ENCODE assay signal across 8 mouse cellular contexts in the genomic region with DNA sequence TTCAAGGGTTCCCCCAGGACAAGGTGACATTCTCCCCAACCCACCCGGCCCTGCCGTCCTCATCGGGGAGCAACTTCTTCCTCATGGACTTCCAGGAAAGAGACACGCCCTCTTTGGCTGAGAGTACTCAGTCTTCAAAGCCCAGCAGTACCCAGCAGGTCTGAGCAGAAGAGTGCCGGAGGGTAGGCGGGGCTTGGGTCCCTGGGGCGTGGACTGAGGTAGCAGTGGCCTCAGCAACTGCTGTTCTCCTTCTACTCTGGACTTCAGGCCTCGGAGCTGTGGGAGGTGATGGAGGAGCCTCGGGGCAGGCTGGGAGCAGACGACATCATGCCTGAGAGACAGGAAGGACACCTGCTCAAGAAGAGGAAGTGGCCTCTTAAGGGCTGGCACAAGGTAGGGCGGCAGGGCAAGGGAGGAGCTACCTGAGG. TPM values are rescaled to one million over a fixed set of nuclear protein-coding genes. Genes with fewer than 3 reads are reported as not detected.
DNase-seq lines count a peak whose midpoint lies in the region; ATAC-seq and TF ChIP-seq lines count a peak whose summit lies in the region.

No protein-coding gene starts in this region.

- 0 out of 2 replicates have a peak overlapping the region, but pooled peaks have one; percentile 81 for H3K4me3 ChIP-seq in heart, embryonic 12.5 days
- no peak overlapping the region for H3K4me3 ChIP-seq in hindbrain, postnatal 0 days (ENCODE audit: low read length)
- H3K4me3 ChIP-seq in liver, embryonic 12.5 days, result peak overlapping the region; percentile 69
- H3K4me3 ChIP-seq in small intestine, adult 2 months (ENCODE audit: low read depth, low read length), result peak overlapping the region; percentile 87

- no peak overlapping the region for H3K27ac ChIP-seq in heart, embryonic 12.5 days (ENCODE audit: poor library complexity, severe bottlenecking)
- no peak overlapping the region for H3K27ac ChIP-seq in hindbrain, postnatal 0 days
- peak overlapping the region; percentile 74; the same call in 1 of the 2 replicates for H3K27ac ChIP-seq in liver, embryonic 12.5 days
- peak overlapping the region; percentile 82; the same call in 1 of the 2 replicates for H3K27ac ChIP-seq in small intestine, adult 2 months (ENCODE audit: insufficient read depth, low read depth, low read length)

- H3K9ac ChIP-seq in heart, embryonic 12.5 days, result peak overlapping the region; percentile 89; the same call in 1 of the 2 replicates
- H3K9ac ChIP-seq in hindbrain, postnatal 0 days (replicated peaks; ENCODE audit: low read length), result peak overlapping the region; percentile 67; the same call in 1 of the 2 replicates
- H3K9ac ChIP-seq in liver, embryonic 12.5 days, result peak overlapping the region; percentile 83

- peaks cover 18% of the 10 kb centered on the region for H3K4me1 ChIP-seq in heart, embryonic 12.5 days (replicated peaks)
- H3K4me1 ChIP-seq in hindbrain, postnatal 0 days (ENCODE audit: insufficient read depth, low read length), result peaks cover 22% of the 10 kb centered on the region
- H3K4me1 ChIP-seq in liver, embryonic 12.5 days, result peaks cover 30% of the 10 kb centered on the region
- H3K4me1 ChIP-seq in small intestine, adult 2 months (ENCODE audit: control insufficient read depth, insufficient read depth, insufficient read length, low read length), result peaks cover 21% of the 10 kb centered on the region

- 22% methylated on average over 11 of the region's 11 CpGs for WGBS in heart, embryonic 12.5 days
- WGBS in hindbrain, postnatal 0 days, result 25% methylated on average over 11 of the region's 11 CpGs
- 15% methylated on average over 11 of the region's 11 CpGs for WGBS in liver, embryonic 12.5 days (ENCODE audit: insufficient replicate concordance)
- 5% methylated on average over 11 of the region's 11 CpGs for WGBS in small intestine, adult 2 months

- no peak for TF ChIP-seq CTCF in hindbrain, postnatal 0 days (IDR thresholded peaks at IDR 0.05; ENCODE audit: low read depth)
- TF ChIP-seq CTCF in small intestine, adult 2 months (IDR thresholded peaks at IDR 0.05; ENCODE audit: extremely low read depth, insufficient read length, insufficient replicate concordance, low read depth, low read length), result peak; percentile 10; the same call in 1 of the 2 replicates

- no peak for DNase-seq in heart, postnatal 10 days
- DNase-seq in ZHBTc4 (ENCODE audit: low read depth, low spot score), result peak; percentile 89
- DNase-seq in hindbrain, postnatal 0 days (ENCODE audit: low spot score), result no peak
- DNase-seq in left cerebral cortex, postnatal 10 days (ENCODE audit: extremely low spot score in 1 of 2, low spot score in 2 of 2), result no peak
- DNase-seq in right cerebral cortex, postnatal 14 days, result no peak

- H3K4me2 ChIP-seq in heart, embryonic 12.5 days, result peak overlapping the region; percentile 92
- H3K4me2 ChIP-seq in hindbrain, postnatal 0 days (ENCODE audit: low read depth, low read length), result peak overlapping the region; percentile 96
- H3K4me2 ChIP-seq in liver, embryonic 12.5 days, result peak overlapping the region; percentile 81

- intact Hi-C loops in heart, postnatal 10 days (cut with DNase I), result no loop called here
- intact Hi-C loops in left cerebral cortex, postnatal 10 days (cut with DNase I), result no loop called here

- ATAC-seq in heart, embryonic 12.5 days (ENCODE audit: insufficient number of reproducible peaks, low FRiP score), result no peak; the same call in 1 of the 2 replicates
- ATAC-seq in hindbrain, postnatal 0 days, result no peak
- peak; percentile 74 for ATAC-seq in liver, embryonic 12.5 days

- no peak; the same call in 1 of the 2 replicates for TF ChIP-seq POLR2A in small intestine, adult 2 months (IDR thresholded peaks at IDR 0.05; ENCODE audit: low read depth, low read length)

- peaks cover 61% of the 10 kb centered on the region for H3K36me3 ChIP-seq in heart, embryonic 12.5 days
- H3K36me3 ChIP-seq in hindbrain, postnatal 0 days (ENCODE audit: insufficient read depth, low read length), result peaks cover 27% of the 10 kb centered on the region
- peaks cover 57% of the 10 kb centered on the region for H3K36me3 ChIP-seq in liver, embryonic 12.5 days
- H3K36me3 ChIP-seq in small intestine, adult 2 months (ENCODE audit: control insufficient read depth, insufficient read depth, low read length), result peaks cover 50% of the 10 kb centered on the region

- H3K9me3 ChIP-seq in heart, embryonic 12.5 days (replicated peaks), result no peaks in the 10 kb centered on the region
- H3K9me3 ChIP-seq in hindbrain, postnatal 0 days (ENCODE audit: low read length), result no peaks in the 10 kb centered on the region
- H3K9me3 ChIP-seq in liver, embryonic 12.5 days (replicated peaks), result no peaks in the 10 kb centered on the region

- no peaks in the 10 kb centered on the region for H3K27me3 ChIP-seq in heart, embryonic 12.5 days (replicated peaks)
- no peaks in the 10 kb centered on the region for H3K27me3 ChIP-seq in hindbrain, postnatal 0 days (ENCODE audit: insufficient read depth, low read length)
- H3K27me3 ChIP-seq in liver, embryonic 12.5 days (replicated peaks), result no peaks in the 10 kb centered on the region
- no peaks in the 10 kb centered on the region for H3K27me3 ChIP-seq in small intestine, adult 2 months (ENCODE audit: control insufficient read depth, insufficient read depth, low read length)

RNA-seq across cellular contexts. Expression of a gene that starts 1.8 kb away (rescaled TPM):
- 4.8 and 5.5 TPM in 2 replicates for polyA plus RNA-seq in heart, embryonic 12.5 days (2016; fragmentation: Nextera tagmentation; extraction: Ambion mirVana)
- 1 to 10 TPM; 5.7 to 6.1 TPM for total RNA-seq in heart, postnatal 10 days (2021)
- 11.5 and 14.6 TPM in 2 replicates for total RNA-seq in hindbrain, postnatal 0 days (2014; rRNA removed)
- 12.5 and 13.2 TPM in 2 replicates for polyA plus RNA-seq in hindbrain, postnatal 0 days (2015; fragmentation: Nextera tagmentation; extraction: Ambion mirVana)
- polyA plus RNA-seq in liver, embryonic 12.5 days (2016; fragmentation: Nextera tagmentation; extraction: Ambion mirVana), result 3.7 and 3.8 TPM in 2 replicates
- 12.1 and 21.3 TPM in 2 replicates for polyA plus RNA-seq in small intestine, adult 2 months (2012; rRNA removed)
- total RNA-seq in left cerebral cortex, postnatal 10 days (2021), result 10 to 100 TPM; 11.3 to 12.8 TPM

RNA-seq across cellular contexts. Expression of a gene that starts 10.9 kb away (rescaled TPM):
- polyA plus RNA-seq in heart, embryonic 12.5 days (2016; fragmentation: Nextera tagmentation; extraction: Ambion mirVana), result 71.3 and 74.7 TPM in 2 replicates
- 10 to 100 TPM; 85.0 to 86.5 TPM for total RNA-seq in heart, postnatal 10 days (2021)
- total RNA-seq in hindbrain, postnatal 0 days (2014; rRNA removed), result 64.6 and 69.3 TPM in 2 replicates
- polyA plus RNA-seq in hindbrain, postnatal 0 days (2015; fragmentation: Nextera tagmentation; extraction: Ambion mirVana), result 64.9 and 66.6 TPM in 2 replicates
- polyA plus RNA-seq in liver, embryonic 12.5 days (2016; fragmentation: Nextera tagmentation; extraction: Ambion mirVana), result 56.7 TPM in 2 replicates
- polyA plus RNA-seq in small intestine, adult 2 months (2012; rRNA removed), result 32.2 and 59.3 TPM in 2 replicates
- 10 to 100 TPM; 69.0 to 69.2 TPM for total RNA-seq in left cerebral cortex, postnatal 10 days (2021)

RNA-seq across cellular contexts. Expression of a gene that starts 11.0 kb away (rescaled TPM):
- 0.28 and 0.66 TPM in 2 replicates for polyA plus RNA-seq in heart, embryonic 12.5 days (2016; fragmentation: Nextera tagmentation; extraction: Ambion mirVana)
- total RNA-seq in heart, postnatal 10 days (2021), result under 1 TPM; 0.31 to 0.45 TPM
- 0.36 and 3.5 TPM in 2 replicates for total RNA-seq in hindbrain, postnatal 0 days (2014; rRNA removed)
- polyA plus RNA-seq in hindbrain, postnatal 0 days (2015; fragmentation: Nextera tagmentation; extraction: Ambion mirVana), result 3.5 and 4.1 TPM in 2 replicates
- 0.35 and 0.48 TPM in 2 replicates for polyA plus RNA-seq in liver, embryonic 12.5 days (2016; fragmentation: Nextera tagmentation; extraction: Ambion mirVana)
- 0.09 TPM in 2 replicates for polyA plus RNA-seq in small intestine, adult 2 months (2012; rRNA removed)
- under 1 TPM; 0.61 to 0.75 TPM for total RNA-seq in left cerebral cortex, postnatal 10 days (2021)

RNA-seq across cellular contexts. Expression of a gene that starts 22.5 kb away (rescaled TPM):
- 17.0 and 18.3 TPM in 2 replicates for polyA plus RNA-seq in heart, embryonic 12.5 days (2016; fragmentation: Nextera tagmentation; extraction: Ambion mirVana)
- total RNA-seq in heart, postnatal 10 days (2021), result 10 to 100 TPM; 11.3 to 16.1 TPM
- 10.5 and 24.0 TPM in 2 replicates for total RNA-seq in hindbrain, postnatal 0 days (2014; rRNA removed)
- 12.4 and 13.8 TPM in 2 replicates for polyA plus RNA-seq in hindbrain, postnatal 0 days (2015; fragmentation: Nextera tagmentation; extraction: Ambion mirVana)
- polyA plus RNA-seq in liver, embryonic 12.5 days (2016; fragmentation: Nextera tagmentation; extraction: Ambion mirVana), result 9.8 and 11.0 TPM in 2 replicates
- 23.7 and 50.0 TPM in 2 replicates for polyA plus RNA-seq in small intestine, adult 2 months (2012; rRNA removed)
- 1 to 10 TPM; 3.9 to 4.2 TPM for total RNA-seq in left cerebral cortex, postnatal 10 days (2021)

RNA-seq across cellular contexts. Expression of a gene that starts 39.0 kb away (rescaled TPM):
- 0.22 and 0.45 TPM in 2 replicates for polyA plus RNA-seq in heart, embryonic 12.5 days (2016; fragmentation: Nextera tagmentation; extraction: Ambion mirVana)
- total RNA-seq in heart, postnatal 10 days (2021), result under 1 TPM; 0.12 to 0.15 TPM
- total RNA-seq in hindbrain, postnatal 0 days (2014; rRNA removed), result 0.18 and 0.99 TPM in 2 replicates
- polyA plus RNA-seq in hindbrain, postnatal 0 days (2015; fragmentation: Nextera tagmentation; extraction: Ambion mirVana), result 0.38 and 0.54 TPM in 2 replicates
- 0.15 and 0.19 TPM in 2 replicates for polyA plus RNA-seq in liver, embryonic 12.5 days (2016; fragmentation: Nextera tagmentation; extraction: Ambion mirVana)
- polyA plus RNA-seq in small intestine, adult 2 months (2012; rRNA removed), result 0.13 and 0.22 TPM in 2 replicates
- total RNA-seq in left cerebral cortex, postnatal 10 days (2021), result 1 to 10 TPM; 2.3 to 3.1 TPM

Comparison
In these comparisons a context has a peak if more than half of its experiments do, and no peak if none do; other contexts are left out.
1. H3K27ac ChIP-seq: peak in liver, embryonic 12.5 days (single experiment) and small intestine, adult 2 months (single experiment); none in heart, embryonic 12.5 days (single experiment) and hindbrain, postnatal 0 days (single experiment).
2. Peak in every context shown above with its lines, with median percentiles within 50 percentile points of each other: H3K4me2 ChIP-seq and H3K9ac ChIP-seq.